Mouse (Mus musculus) adrenal gland, adult 2 months (tissue): Measurements from ENCODE around the gene Slc34a2. TPM values are rescaled to one million over a fixed set of nuclear protein-coding genes. Genes with fewer than 3 reads are reported as not detected.

ENCODE experiments used
- DNase-seq: peaks from one replicate; pipeline ENCODE4 v3.0.0; 2021
- polyA plus RNA-seq: library from polyadenylated mRNA; depleted of rRNA; stranded (reverse); fragments of >200 nt; gene quantifications from 2 replicates; pipeline ENCODE4 v1.2.3, GENCODE M21; 2012
- total RNA-seq, 2 experiments: library from RNA; stranded (reverse); gene quantifications; 2 replicates each; pipeline ENCODE4 v1.2.3; 2021

The Slc34a2 gene
- total and polyA plus RNA-seq, 3 experiments: 0.17 TPM; not detected in 2

DNA sequence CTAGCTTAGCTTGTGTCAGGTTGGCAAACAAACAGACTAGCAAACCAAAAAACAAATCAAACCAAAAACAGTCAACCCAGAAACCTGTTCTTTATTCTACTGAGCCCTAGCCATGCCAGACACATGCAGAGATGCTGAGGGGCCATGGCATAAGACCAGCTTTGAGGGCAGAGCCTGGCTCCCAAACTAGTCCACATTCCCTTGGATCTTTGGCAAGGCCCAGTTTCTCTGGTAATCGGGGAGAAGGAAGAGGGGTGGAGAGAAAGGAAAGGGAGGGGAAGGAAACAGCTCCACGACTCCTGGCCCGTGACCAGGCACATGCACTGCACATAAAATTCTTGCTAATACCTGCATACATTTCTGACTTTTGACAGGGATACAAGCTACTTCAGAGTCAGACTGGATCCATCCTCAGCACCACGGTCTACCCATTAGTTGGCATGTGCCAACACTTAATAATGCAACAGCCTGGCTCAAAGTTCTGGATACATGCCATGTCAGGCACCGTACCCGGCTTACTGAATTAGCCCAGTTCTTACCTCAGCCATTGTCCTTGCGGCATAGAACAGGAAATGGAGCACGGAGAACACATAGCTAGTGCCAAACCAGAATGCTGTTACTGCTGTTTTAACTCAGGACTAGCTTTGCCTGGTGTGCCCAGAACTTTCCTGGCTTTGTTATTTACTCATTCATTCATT lies 12.5 kb upstream of the Slc34a2 start:
- DNase-seq: peak; percentile 47

DNA sequence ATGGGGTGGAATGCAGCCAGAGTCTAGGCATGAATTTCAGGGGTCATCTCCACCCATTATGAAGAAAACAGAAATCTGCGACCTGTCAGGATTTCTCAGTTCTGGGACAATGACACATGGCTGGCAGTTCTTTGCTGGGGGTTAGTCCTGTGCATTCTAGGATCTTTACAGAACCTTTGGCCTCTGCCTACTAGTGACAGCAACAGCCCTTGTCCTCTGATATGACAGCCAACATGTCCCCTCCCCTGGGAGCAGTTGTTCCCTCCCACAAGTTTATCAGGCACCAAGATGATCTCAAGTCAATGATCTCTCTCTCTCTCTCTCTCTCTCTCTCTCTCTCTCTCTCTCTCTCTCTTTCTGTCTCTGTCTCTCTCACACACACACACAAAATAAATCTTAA lies 6.5 kb upstream of the Slc34a2 start:
- DNase-seq: no peak

DNA sequence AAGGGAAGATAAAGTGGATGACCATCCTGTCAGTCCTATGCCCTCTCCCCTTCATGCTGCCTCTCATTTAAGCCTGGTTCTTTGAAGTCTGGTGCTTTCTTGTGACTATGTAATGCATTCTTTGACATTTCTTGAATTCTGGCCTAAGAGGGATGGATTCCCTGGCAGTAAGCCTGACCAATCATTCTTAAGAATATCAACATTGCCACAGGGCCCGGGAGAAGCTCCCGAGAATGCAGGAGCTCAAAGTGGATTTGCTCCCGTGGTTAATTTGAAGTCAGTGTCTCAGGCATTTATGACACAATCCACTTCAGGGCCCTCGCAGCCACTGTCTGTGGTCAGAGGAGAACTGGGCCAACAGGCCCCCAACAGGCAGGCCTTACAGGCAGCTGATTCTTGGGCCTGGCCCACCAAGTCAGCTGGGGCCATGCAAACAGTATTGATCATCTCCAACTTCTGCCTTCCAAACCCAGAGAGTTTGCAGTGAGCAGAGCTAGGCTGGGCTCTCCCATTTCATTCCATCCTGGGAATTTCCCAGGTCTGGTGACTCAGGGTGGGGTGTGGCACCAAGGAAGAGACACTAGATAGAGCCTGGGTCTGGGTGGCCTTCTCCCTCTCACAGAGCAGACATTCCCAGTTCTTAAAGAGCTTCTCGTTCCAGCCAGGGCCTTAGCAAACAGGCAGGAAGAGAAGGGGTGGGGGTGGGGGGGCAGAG lies 4.3 kb downstream of the Slc34a2 start:
- peak; percentile 19 for DNase-seq

- DNase-seq: no peak
Observed at GRCm38 (mm10) chr5:53042771-53043371, 5.0 kb downstream of the Slc34a2 start.

DNA sequence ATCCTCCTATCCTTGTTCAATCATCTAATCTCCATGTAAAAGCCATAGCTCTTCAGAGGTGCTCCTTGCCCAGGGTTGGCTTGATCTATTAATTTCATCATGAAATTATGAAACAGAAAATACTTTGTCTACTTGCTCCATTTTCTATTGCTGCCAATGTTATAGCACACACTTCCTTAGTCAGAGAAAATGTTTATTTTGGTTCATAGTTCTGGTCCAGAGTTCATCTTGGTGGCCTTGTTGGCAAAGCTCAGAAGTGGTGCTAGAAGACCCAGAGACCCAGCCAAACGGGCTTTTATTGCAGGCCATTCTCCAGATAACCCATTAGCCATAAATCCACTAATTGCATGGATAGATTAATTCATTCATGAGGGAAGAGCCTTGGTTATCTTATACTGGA lies 5.8 kb downstream of the Slc34a2 start:
- no peak for DNase-seq

DNA sequence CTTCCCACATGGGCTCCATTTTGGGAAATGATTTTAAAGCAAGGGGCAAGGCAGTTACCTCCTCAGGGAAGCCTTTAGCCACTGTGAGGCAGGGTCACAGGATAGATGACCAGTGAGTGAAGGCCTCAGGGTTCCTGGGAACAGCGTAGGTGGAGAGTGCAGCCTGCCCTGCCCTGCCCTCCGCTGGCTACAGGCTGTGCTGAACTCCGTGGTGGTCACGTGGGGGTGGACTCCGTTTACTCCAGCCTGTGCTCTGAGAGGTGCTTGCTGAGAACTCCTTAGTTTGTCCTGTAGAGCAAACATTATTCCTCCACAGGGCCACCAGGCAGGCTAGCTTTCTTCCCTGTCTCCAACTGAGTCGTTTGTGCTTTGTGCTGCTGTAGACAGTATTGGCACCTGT lies 10.1 kb downstream of the Slc34a2 start:
- DNase-seq: peak; percentile 6

DNA sequence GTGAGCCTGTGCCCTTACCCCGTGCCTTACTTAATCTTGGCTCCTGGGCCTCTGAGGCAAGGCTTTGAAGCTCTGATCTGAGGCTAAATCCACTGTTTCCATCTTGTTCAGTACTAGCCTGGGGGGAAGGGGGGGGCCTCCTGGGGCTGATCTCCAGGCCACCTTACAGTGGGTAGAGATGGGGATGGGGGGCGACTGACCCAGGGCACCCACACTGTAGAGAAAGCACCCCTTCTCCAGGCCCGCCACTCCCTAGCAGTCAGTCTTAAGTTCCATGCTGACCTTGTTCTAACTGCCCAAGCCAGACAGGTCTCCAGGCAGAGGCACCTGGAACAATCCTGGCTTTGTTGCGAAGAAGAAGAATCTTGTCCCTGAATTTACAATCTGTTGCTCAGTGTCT lies 10.7 kb downstream of the Slc34a2 start:
- DNase-seq: no peak

GRCm38 (mm10) chr5:53049046-53049445 lies 11.2 kb downstream of the Slc34a2 start:
- DNase-seq: peak; percentile 10

DNA sequence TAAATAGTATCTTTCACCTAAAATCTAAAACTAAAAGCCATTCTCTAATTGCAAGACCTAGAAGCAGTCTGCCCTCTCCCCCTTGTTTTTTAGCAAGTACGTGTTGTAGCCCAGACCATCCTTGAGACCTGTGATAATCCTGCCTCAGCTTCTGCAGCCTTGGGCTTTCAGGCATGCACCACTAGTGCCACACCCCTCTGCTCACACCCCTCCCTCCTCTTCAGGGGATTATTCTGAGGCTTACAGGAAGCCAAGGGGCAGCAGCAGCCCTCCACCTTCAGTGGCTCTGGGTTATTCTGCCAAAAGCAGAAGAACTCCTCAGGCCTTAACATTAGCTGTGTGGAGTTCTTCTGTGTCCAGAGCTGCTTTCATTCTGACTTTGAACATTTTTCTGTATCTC lies 13.1 kb downstream of the Slc34a2 start:
- DNase-seq: no peak

DNA sequence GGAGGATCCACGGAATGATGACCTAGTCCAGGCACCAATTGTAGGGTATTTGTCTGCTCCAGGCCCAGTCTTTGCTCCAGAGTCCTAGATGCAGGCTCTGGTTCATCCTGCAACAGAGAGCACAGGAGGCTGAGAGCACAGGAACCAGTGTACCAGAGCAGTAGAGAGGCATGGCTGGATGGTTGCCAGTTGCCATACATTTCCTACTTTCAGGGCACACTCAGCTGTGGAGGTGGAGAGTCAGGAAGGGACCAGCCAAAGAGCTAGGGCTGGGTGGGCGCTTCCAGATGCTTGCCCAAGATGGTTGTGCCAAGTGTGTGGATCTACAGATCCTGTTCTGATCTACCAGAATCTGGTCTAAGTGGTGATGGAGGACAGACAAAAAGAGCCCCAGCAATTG lies 15.4 kb downstream of the Slc34a2 start:
- no peak for DNase-seq

GRCm38 (mm10) chr5:53061532-53062130 lies 23.8 kb downstream of the Slc34a2 start:
- no peak for DNase-seq

GRCm38 (mm10) chr5:53074553-53074952 lies 36.7 kb downstream of the Slc34a2 start:
- DNase-seq: no peak

DNA sequence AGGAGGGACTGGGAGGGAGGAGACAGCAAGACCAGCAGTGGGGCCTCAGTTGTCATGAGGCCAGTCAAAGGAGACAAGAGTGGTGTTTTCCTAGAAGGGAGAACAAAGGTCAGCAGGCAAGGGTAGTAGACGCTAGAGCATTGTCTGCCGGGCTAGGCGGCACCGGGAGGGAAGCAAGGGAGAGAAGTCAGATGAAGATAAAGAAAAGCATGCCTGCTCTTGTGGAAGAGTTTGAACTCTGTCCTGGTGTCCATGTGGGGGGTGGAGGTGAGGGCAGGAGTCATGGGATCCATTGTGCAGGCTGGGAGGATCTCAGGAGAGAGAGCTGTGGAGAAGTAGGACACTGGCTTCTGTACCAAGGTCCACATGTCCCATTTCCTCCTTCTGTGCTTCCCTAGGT lies 40.6 kb downstream of the Slc34a2 start:
- DNase-seq: no peak

DNA sequence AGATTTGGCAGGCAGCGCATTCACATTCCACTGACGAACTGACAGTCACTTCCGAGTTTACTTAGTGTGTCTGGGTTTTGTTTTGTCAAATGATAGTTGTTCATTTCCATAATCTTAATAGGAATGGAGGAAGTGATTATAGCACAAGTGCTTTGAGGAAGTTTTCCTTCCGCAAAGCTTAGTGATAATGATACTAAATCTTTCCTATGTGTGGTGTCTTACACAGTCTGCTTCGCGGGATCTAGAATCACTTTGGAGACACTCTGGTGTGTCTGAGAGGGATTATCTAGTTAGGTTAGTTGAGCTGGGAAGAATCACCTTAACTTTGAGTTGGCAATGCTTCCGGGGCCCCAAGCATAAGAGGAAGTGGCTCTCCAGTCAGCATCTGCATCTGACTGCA lies 49.6 kb downstream of the Slc34a2 start:
- DNase-seq: no peak

- no peak for DNase-seq
Observed at GRCm38 (mm10) chr5:53091331-53091730, 53.5 kb downstream of the Slc34a2 start.

DNA sequence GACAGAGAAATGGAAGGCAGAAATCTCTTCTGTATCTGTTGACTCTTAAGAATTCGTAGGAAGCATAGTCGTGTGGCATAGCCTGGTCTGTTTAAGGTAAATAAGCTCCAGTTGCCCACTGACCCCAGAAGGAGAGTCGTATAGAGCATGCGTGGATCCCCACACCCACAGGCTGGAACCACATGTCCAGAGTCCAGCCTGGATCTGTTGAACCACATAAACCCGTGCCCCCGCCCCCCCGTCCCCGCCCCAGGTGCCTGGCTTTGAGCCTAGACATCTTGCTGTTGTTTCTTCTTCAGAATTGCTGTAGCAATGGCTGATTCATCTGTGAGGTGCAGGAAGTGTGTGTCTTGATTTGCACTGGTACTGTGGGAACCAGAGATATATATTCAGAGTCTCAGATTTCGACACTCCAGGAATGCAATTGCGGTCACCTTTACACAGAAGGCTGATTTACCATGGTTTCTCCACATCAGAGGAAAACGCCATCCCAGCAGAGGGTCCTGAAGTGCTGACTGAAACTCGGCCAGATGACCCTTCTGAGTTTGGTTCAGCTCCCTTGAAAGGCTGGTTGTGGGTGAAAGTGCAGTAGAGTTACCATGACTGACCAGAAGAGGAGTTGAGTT lies 64.1 kb downstream of the Slc34a2 start:
- DNase-seq: no peak

DNA sequence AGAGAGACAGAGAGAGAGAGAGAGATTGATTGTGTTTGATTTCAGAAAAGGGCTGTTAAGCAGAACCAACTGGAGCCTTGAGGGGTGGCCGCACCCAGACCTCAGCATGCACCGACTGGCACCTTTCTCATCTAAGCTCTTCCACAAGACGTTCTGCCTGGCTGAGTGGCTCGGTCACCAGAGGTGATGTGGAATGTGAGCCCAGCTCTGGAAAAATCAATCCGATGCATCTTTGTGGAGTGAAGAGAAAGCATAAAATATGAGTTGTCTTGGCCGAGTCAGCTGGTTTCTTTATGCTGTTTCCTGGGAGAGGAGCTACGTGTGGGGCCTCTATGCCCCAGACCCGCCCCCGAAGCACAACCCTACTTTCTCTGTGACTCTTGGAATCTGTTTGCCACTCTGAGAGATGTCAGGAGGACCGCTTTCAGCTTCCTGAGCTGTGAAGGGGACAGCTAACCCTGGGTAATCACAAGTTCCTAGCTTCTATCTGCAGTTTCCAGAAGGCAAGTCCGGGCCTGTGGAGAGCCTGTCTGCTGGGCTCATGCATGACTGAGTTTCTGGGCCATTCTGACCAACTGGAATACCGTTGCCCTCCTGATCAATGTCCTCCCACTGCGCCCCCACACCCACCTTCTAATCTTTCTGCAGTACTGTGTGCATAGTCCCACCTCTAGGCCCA lies 66.4 kb downstream of the Slc34a2 start:
- DNase-seq: no peak

DNA sequence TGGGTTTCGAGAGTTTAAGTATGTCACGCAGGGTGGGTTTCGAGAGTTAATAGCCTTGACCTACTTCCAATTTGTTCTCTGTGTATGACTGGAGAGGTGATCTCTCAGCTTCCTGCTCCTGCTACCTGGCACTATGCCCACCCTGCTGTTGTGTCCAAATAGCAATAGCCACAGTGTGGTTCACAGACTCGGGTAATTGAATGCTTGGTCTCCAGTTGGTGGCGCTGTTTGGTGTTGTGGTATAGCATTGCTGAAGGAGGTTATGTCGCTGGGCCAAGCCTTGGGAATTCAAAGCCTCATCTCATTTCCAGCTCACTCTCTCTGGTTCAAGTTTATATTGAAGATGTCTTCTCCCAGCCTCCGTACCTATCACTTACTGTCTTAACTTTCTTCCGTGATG lies 67.8 kb downstream of the Slc34a2 start:
- DNase-seq: no peak

- no peak for DNase-seq
Observed at GRCm38 (mm10) chr5:53106125-53106524, 68.2 kb downstream of the Slc34a2 start.

GRCm38 (mm10) chr5:53106731-53107130 lies 68.8 kb downstream of the Slc34a2 start:
- DNase-seq: no peak

- no peak for DNase-seq
Observed at GRCm38 (mm10) chr5:53108026-53108425, 70.1 kb downstream of the Slc34a2 start.

- no peak for DNase-seq
Observed at GRCm38 (mm10) chr5:53108668-53109067, 70.8 kb downstream of the Slc34a2 start.
